Mouse (Mus musculus): ENCODE data around the gene Gm39566. TPM values are rescaled to one million over a fixed set of nuclear protein-coding genes. Genes with fewer than 3 reads are reported as not detected.

Gene Gm39566
- polyA plus RNA-seq, 1 experiment from 2014 or later: not detected

- H3K27ac ChIP-seq (ENCODE audit: low read depth): no peak within 1 kb of the TSS
- WGBS (ENCODE audit: insufficient replicate concordance): 26% methylated on average over 29 of the region's 29 CpGs
- peaks cover 40% of the 10 kb centered on the region for H3K4me1 ChIP-seq (ENCODE audit: insufficient read depth)
- H3K9ac ChIP-seq (replicated peaks): peak within 1 kb of the TSS; percentile 8; the same call in 1 of the 2 replicates
- H3K9me3 ChIP-seq (ENCODE audit: low read length): no peaks in the 10 kb centered on the region
- H3K4me3 ChIP-seq (ENCODE audit: low read depth, low read length): peak within 1 kb of the TSS; percentile 20; the same call in 1 of the 2 replicates
- DNase-seq (peak; percentile 51), ATAC-seq (peak; percentile 40)
- peak within 1 kb of the TSS; percentile 87 for H3K4me2 ChIP-seq (ENCODE audit: low read depth, low read length)
- TF ChIP-seq CTCF (IDR thresholded peaks at IDR 0.05; ENCODE audit: low read depth) (0 out of 2 replicates have a peak, but pooled peaks have one; percentile 8), EP300 (IDR thresholded peaks at IDR 0.05; ENCODE audit: low read depth) (no peak)
- H3K27me3 ChIP-seq (ENCODE audit: insufficient read depth, low read length): peaks cover 61% of the 10 kb centered on the region
- H3K36me3 ChIP-seq (replicated peaks; ENCODE audit: insufficient read depth, low read length): no peaks in the 10 kb centered on the region
Measured at GRCm38 (mm10) chr11:69804972-69805909, 9.9 kb downstream of the Gm39566 start, which contains the start of gene Tmem102. TSS of gene Tmem102 (minus strand) at chr11:69805624.

DNA sequence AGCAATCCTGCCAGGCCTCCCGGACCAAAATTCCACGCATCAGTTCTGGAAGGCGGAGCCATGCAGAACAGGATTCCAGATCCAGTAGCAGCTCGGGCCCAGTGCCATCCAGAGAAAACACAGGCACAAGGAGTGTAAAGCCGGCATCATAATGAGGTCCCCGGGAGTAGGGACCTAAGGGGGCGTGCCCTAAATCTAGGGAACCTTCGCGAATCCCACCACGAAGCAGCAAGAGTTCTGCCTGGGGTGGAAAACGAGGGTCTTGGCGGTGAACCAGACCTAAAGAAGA is 10.5 kb downstream of the Gm39566 start:
- H3K4me3 ChIP-seq (ENCODE audit: low read depth, low read length): 0 out of 2 replicates have a peak overlapping the region, but pooled peaks have one; percentile 20
- no peak for ATAC-seq
- H3K4me2 ChIP-seq (ENCODE audit: low read depth, low read length): peak overlapping the region; percentile 87
- WGBS (ENCODE audit: insufficient replicate concordance): 21% methylated on average over 12 of the region's 12 CpGs
- TF ChIP-seq EP300 (IDR thresholded peaks at IDR 0.05; ENCODE audit: low read depth): no peak
- no peak for TF ChIP-seq CTCF (IDR thresholded peaks at IDR 0.05; ENCODE audit: low read depth)
- peaks cover 67% of the 10 kb centered on the region for H3K27me3 ChIP-seq (ENCODE audit: insufficient read depth, low read length)
- no peak overlapping the region for H3K27ac ChIP-seq (ENCODE audit: low read depth)
- H3K9ac ChIP-seq (replicated peaks): no peak overlapping the region
- H3K4me1 ChIP-seq (ENCODE audit: insufficient read depth): peaks cover 42% of the 10 kb centered on the region
- H3K9me3 ChIP-seq (ENCODE audit: low read length): no peaks in the 10 kb centered on the region
- no peaks in the 10 kb centered on the region for H3K36me3 ChIP-seq (replicated peaks; ENCODE audit: insufficient read depth, low read length)
- no peak for DNase-seq

DNA sequence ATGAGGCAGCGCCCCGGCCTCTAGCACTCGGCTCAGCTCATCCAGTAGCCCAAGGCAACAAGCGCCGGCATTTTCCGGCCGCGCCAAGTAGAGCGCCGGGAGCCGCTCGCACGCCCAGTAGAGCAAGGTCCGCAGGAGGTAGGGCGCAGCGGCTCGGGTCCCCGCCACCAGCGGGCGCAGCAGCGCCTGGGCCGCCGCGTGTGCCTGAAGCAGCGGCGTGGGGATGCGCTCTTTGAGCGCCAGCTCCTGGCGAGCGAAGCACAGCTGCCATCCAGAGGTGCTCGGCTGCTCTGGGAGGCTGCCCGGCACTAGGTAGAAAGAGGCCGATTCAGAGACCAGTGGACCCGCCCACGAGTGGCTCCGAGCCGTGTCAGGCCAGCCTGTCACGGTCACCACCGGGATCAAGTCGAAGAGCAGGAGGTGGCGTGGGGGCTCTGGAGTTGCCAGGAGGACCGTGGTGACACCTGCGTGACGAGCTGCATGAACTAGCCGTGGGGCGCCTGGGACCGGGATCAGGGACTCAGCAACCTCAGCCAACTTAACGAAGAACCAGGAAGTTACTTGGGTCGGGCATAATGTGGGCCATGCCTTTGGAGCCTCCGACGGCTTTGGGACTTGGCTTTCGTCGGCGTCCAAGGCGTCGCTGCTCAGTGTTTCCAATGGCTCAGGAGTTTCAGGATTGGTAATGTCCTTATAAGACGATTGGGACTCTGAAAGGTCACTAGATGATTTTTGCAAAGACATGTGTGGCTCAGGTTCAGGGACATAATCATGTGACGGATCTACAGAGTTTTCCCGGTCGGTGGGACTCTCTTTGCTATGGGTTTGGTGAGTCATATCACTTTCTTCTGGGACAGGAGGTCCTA is 11.1 kb downstream of the Gm39566 start:
- no peaks in the 10 kb centered on the region for H3K9me3 ChIP-seq (ENCODE audit: low read length)
- H3K27ac ChIP-seq (ENCODE audit: low read depth): peak overlapping the region; percentile 48; the same call in 1 of the 2 replicates
- H3K27me3 ChIP-seq (ENCODE audit: insufficient read depth, low read length): peaks cover 73% of the 10 kb centered on the region
- H3K36me3 ChIP-seq (replicated peaks; ENCODE audit: insufficient read depth, low read length): no peaks in the 10 kb centered on the region
- peak; percentile 84 for TF ChIP-seq CTCF (IDR thresholded peaks at IDR 0.05; ENCODE audit: low read depth)
- TF ChIP-seq EP300 (IDR thresholded peaks at IDR 0.05; ENCODE audit: low read depth): no peak
- DNase-seq: peak; percentile 83
- peaks cover 42% of the 10 kb centered on the region for H3K4me1 ChIP-seq (ENCODE audit: insufficient read depth)
- H3K9ac ChIP-seq (replicated peaks): peak overlapping the region; percentile 59
- H3K4me3 ChIP-seq (ENCODE audit: low read depth, low read length): peak overlapping the region; percentile 54
- ATAC-seq: peak; percentile 87
- H3K4me2 ChIP-seq (ENCODE audit: low read depth, low read length): peak overlapping the region; percentile 87
- WGBS (ENCODE audit: insufficient replicate concordance): 4% methylated on average over 46 of the region's 60 CpGs

DNA sequence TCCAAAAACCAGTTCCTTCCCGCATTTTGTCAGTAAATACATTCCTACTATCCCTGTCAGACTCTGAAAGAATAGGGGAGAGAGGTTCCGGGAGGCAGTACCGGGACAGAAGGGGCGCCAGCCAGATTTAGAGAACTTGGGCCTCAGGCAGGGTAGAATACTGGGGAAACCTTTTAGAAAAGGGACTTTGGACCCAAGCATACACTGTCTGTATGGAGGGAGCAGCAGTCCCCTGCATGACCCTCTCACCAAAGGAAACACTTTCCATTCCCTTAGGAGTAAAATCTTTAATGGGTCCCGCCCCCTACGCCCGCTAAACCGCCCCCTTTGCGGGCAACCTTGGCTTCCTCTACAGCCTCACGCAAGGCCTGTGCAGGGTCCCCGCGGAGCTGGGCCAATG is 11.8 kb downstream of the Gm39566 start:
- no peaks in the 10 kb centered on the region for H3K36me3 ChIP-seq (replicated peaks; ENCODE audit: insufficient read depth, low read length)
- 3% methylated on average over 12 of the region's 12 CpGs for WGBS (ENCODE audit: insufficient replicate concordance)
- H3K9ac ChIP-seq (replicated peaks): peak overlapping the region; percentile 59
- H3K27me3 ChIP-seq (ENCODE audit: insufficient read depth, low read length): peaks cover 74% of the 10 kb centered on the region
- peak; percentile 44 for ATAC-seq
- H3K4me2 ChIP-seq (ENCODE audit: low read depth, low read length): peak overlapping the region; percentile 87
- H3K27ac ChIP-seq (ENCODE audit: low read depth): peak overlapping the region; percentile 48; the same call in 1 of the 2 replicates
- no peaks in the 10 kb centered on the region for H3K9me3 ChIP-seq (ENCODE audit: low read length)
- peak overlapping the region; percentile 54 for H3K4me3 ChIP-seq (ENCODE audit: low read depth, low read length)
- H3K4me1 ChIP-seq (ENCODE audit: insufficient read depth): peaks cover 42% of the 10 kb centered on the region
- no peak for DNase-seq
- TF ChIP-seq CTCF (IDR thresholded peaks at IDR 0.05; ENCODE audit: low read depth) (no peak), EP300 (IDR thresholded peaks at IDR 0.05; ENCODE audit: low read depth) (no peak)

GRCm38 (mm10) chr11:69802648-69803105 is 12.4 kb downstream of the Gm39566 start:
- Histone ChIP-seq H3K4me2 (ENCODE audit: low read depth, low read length) (peak overlapping the region; percentile 87), H3K27me3 (ENCODE audit: insufficient read depth, low read length) (peaks cover 74% of the 10 kb centered on the region), H3K9me3 (ENCODE audit: low read length) (no peaks in the 10 kb centered on the region), H3K36me3 (replicated peaks; ENCODE audit: insufficient read depth, low read length) (no peaks in the 10 kb centered on the region), H3K27ac (ENCODE audit: low read depth) (no peak overlapping the region), H3K9ac (replicated peaks) (no peak overlapping the region; the same call in 1 of the 2 replicates), H3K4me1 (ENCODE audit: insufficient read depth) (peaks cover 42% of the 10 kb centered on the region), H3K4me3 (ENCODE audit: low read depth, low read length) (peak overlapping the region; percentile 54)
- under 1% methylated on average over 31 of the region's 33 CpGs for WGBS (ENCODE audit: insufficient replicate concordance)
- peak; percentile 78 for DNase-seq
- TF ChIP-seq CTCF (IDR thresholded peaks at IDR 0.05; ENCODE audit: low read depth): no peak
- TF ChIP-seq EP300 (IDR thresholded peaks at IDR 0.05; ENCODE audit: low read depth): no peak
- no peak; the same call in 1 of the 2 replicates for ATAC-seq
